Mouse (Mus musculus) olfactory bulb, adult 2 months (tissue): ENCODE measurements around the gene Catsper2. TPM values are rescaled to one million over a fixed set of nuclear protein-coding genes. Genes with fewer than 3 reads are reported as not detected.

ENCODE experiments used
- H3K27ac ChIP-seq: fragments of 200-500 bp; 2 replicates; pipeline ENCODE4 v1.5.1; 2012; ENCODE audit warnings: low read depth, low read length; ENCODE audit not compliant: insufficient read depth
- H3K4me1 ChIP-seq: fragments of 200-500 bp; 2 replicates; pipeline ENCODE4 v1.6.1; 2012; ENCODE audit warnings: low read length; ENCODE audit not compliant: control insufficient read depth, insufficient read depth
- H3K4me3 ChIP-seq: fragments of 200-500 bp; 2 replicates; pipeline ENCODE4 v1.5.1; 2012; ENCODE audit warnings: mild to moderate bottlenecking, low read depth, low read length, moderate library complexity; ENCODE audit not compliant: insufficient read depth
- CTCF ChIP-seq: fragments of 200-500 bp; IDR thresholded peaks from 2 replicates; pipeline ENCODE4 v1.5.1; 2012; ENCODE audit warnings: low read depth, mild to moderate bottlenecking, low read length, moderate library complexity; ENCODE audit not compliant: insufficient read depth
- POLR2A ChIP-seq: fragments of 200-500 bp; IDR thresholded peaks from 2 replicates; pipeline ENCODE4 v1.6.1; 2012; ENCODE audit warnings: mild to moderate bottlenecking, low read depth, low read length, moderate library complexity; ENCODE audit not compliant: insufficient read depth
- WGBS: fragments of 180-500 bp; shearing (Covaris S2); methylation state at CpG from one replicate; pipeline ENCODE4 v1.1.7; 2018; 5-methylcytosine and 5-hydroxymethylcytosine counted together
- polyA plus RNA-seq: library from polyadenylated mRNA; stranded (reverse); fragments of >200 nt; gene quantifications from 2 replicates; pipeline ENCODE4 v1.2.4, GENCODE M21; 2012; ENCODE audit warnings: low replicate concordance; ENCODE audit not compliant: missing spikeins, insufficient read depth, insufficient read length

The Catsper2 gene
- polyA plus RNA-seq: not detected in 2 replicates

DNA sequence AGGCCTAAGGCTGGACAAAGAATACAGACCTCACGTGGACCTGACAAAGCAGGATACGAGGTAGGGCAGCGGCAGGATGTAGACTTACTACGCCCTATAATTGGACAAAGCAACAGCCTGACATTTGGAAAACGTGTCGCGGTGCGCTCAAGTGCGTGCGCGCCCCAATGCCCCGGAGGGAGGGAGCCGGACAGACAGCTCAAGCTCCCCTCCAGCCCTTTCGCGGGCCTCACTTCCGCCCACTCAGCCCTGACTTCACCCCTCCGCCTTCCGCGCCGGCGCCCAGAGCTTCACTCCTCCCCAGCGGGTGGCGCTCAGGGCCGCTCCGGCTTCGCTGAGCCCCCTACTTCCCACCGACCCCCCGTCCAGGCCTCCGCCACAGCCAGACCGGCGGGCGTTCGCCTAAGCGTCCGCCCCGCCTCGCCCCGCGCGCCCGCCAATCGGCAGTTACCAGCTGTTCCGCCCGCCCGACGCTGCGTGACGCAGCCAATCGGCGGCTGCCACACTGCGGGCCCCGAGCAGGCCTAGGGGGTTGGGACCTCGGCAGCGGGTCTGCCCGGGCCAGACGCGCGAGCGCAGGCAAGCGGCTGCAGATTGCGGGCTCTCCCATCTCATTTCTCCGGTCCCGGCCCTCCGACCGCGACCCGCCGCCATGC, at the start of gene Catsper2, which contains the start of gene Pdia3:
Catsper2 (minus strand) TSS at position 406 of the 656 bp plus-strand sequence.
Pdia3 (plus strand) TSS at position 389 of the 656 bp plus-strand sequence.
- H3K27ac ChIP-seq: peak within 1 kb of the TSS; percentile 93
- 0 out of 2 replicates have a peak, but pooled peaks cover 2% of the 10 kb centered on the region for H3K4me1 ChIP-seq
- peak within 1 kb of the TSS; percentile 99 for H3K4me3 ChIP-seq
- under 1% methylated on average over 68 of the region's 68 CpGs for WGBS
- TF ChIP-seq POLR2A: peak; percentile 96
- no peak for TF ChIP-seq CTCF

DNA sequence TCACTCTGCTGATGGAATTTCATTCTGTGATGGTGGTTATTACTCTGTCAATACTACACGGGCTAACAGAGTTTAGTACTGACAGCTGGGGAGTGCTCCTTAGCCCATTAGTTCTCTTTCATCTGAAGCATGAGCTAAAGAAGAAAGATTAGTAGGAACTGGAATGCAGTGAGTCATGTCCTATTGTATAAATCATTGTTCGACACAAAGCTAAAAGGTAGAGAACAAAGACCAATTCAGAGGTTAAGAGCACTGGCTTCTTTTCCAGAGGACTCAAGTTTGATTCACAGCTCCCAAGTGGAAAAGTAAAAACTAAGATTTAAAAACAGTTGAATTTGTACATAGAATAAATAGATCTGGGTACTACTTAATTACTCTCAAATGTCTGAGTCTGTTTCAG, 46.5 kb upstream of the Catsper2 start:
- no peak for TF ChIP-seq POLR2A
- no peak for TF ChIP-seq CTCF
- Histone ChIP-seq H3K27ac (no peak overlapping the region), H3K4me3 (no peak overlapping the region), H3K4me1 (no peaks in the 10 kb centered on the region; the same call in 1 of the 2 replicates)
- 48% methylated on average over 2 of the region's 2 CpGs for WGBS

- H3K27ac ChIP-seq: no peak within 1 kb of the TSS
- peaks cover 2% of the 10 kb centered on the region for H3K4me1 ChIP-seq
- peak; percentile 67 for TF ChIP-seq POLR2A
- no peak for TF ChIP-seq CTCF
- peak within 1 kb of the TSS; percentile 75 for H3K4me3 ChIP-seq
- WGBS: 3% methylated on average over 41 of the region's 41 CpGs
Measured at GRCm38 (mm10) chr2:121456692-121457642, 43.4 kb upstream of the Catsper2 start, which contains the start of gene Serinc4. Gene Serinc4, minus strand, starts transcription at chr2:121456781.

GRCm38 (mm10) chr2:121455534-121455933, 41.9 kb upstream of the Catsper2 start:
- no peak overlapping the region for H3K27ac ChIP-seq
- no peak overlapping the region for H3K4me3 ChIP-seq
- WGBS: 79% methylated on average over 5 of the region's 5 CpGs
- TF ChIP-seq POLR2A: no peak
- no peak for TF ChIP-seq CTCF
- H3K4me1 ChIP-seq: peaks cover 3% of the 10 kb centered on the region

GRCm38 (mm10) chr2:121453917-121454316, 40.3 kb upstream of the Catsper2 start:
- Histone ChIP-seq H3K27ac (no peak overlapping the region), H3K4me3 (no peak overlapping the region), H3K4me1 (peaks cover 10% of the 10 kb centered on the region)
- TF ChIP-seq POLR2A (no peak), CTCF (no peak)
- 87% methylated on average over 6 of the region's 6 CpGs for WGBS

- WGBS: 64% methylated on average over 4 of the region's 4 CpGs
- Histone ChIP-seq H3K4me1 (peaks cover 10% of the 10 kb centered on the region), H3K4me3 (no peak within 1 kb of the TSS), H3K27ac (no peak within 1 kb of the TSS)
- no peak for TF ChIP-seq CTCF
- no peak for TF ChIP-seq POLR2A
Measured at GRCm38 (mm10) chr2:121452990-121453389, 39.4 kb upstream of the Catsper2 start, which contains the start of gene Hypk. Gene Hypk, plus strand, starts transcription at chr2:121453290.

- Histone ChIP-seq H3K27ac (no peak overlapping the region), H3K4me1 (peaks cover 10% of the 10 kb centered on the region), H3K4me3 (no peak overlapping the region)
- no peak for TF ChIP-seq POLR2A
- TF ChIP-seq CTCF: no peak
- 67% methylated on average over 4 of the region's 4 CpGs for WGBS
Measured at GRCm38 (mm10) chr2:121452361-121452760, 38.8 kb upstream of the Catsper2 start.

GRCm38 (mm10) chr2:121450093-121450492, 36.5 kb upstream of the Catsper2 start:
- no peak overlapping the region; the same call in 1 of the 2 replicates for H3K27ac ChIP-seq

More at GRCm38 (mm10) chr2:121450093-121450492, 36.5 kb upstream of the Catsper2 start:
- WGBS: 2% methylated on average over 7 of the region's 7 CpGs
- Histone ChIP-seq H3K4me1 (peaks cover 10% of the 10 kb centered on the region), H3K4me3 (peak overlapping the region; percentile 89)
- TF ChIP-seq CTCF: no peak
